Mouse (Mus musculus) embryonic facial prominence, embryonic 13.5 days (tissue): ENCODE results near the gene Clgn. TPM values are rescaled to one million over a fixed set of nuclear protein-coding genes. Genes with fewer than 3 reads are reported as not detected.
A peak's percentile ranks its signal among the peaks of the same experiment; 100 is the strongest.
"Not testable (repeated sequence)": the region's sequence is repeated elsewhere in the genome, so short reads cannot be mapped to it uniquely, and the experiment has no call there.

Source experiments
- ATAC-seq: fragments of 200-750 bp; cut with Nextera tagmentation; 2 replicates; pipeline ENCODE4 v1.8.0; 2017; ENCODE audit warnings: low read depth; ENCODE audit not compliant: insufficient number of reproducible peaks, insufficient read depth, low FRiP score, low TSS enrichment
- H3K27ac ChIP-seq: fragments of 300-500 bp; sonication (generic); 2 replicates; pipeline ENCODE4 v1.5.1; 2015; ENCODE audit warnings: moderate library complexity, mild to moderate bottlenecking, inconsistent platforms
- H3K27me3 ChIP-seq: fragments of 300-500 bp; sonication (generic); 2 replicates; pipeline ENCODE4 v1.6.1; 2015; ENCODE audit warnings: mild to moderate bottlenecking, inconsistent platforms
- H3K36me3 ChIP-seq: fragments of 300-500 bp; sonication (generic); 2 replicates; pipeline ENCODE4 v1.6.1; 2015; ENCODE audit warnings: mild to moderate bottlenecking, inconsistent platforms
- H3K4me1 ChIP-seq: fragments of 300-500 bp; sonication (generic); 2 replicates; pipeline ENCODE4 v1.6.1; 2015; ENCODE audit warnings: inconsistent platforms
- H3K4me2 ChIP-seq: fragments of 300-500 bp; sonication (generic); 2 replicates; pipeline ENCODE4 v1.6.1; 2015; ENCODE audit warnings: moderate library complexity, mild to moderate bottlenecking, inconsistent platforms
- H3K4me3 ChIP-seq: fragments of 300-500 bp; sonication (generic); 2 replicates; pipeline ENCODE4 v1.5.1; 2015; ENCODE audit warnings: mild to moderate bottlenecking, inconsistent platforms
- H3K9ac ChIP-seq: fragments of 300-500 bp; sonication (generic); 2 replicates; pipeline ENCODE4 v1.6.1; 2015; ENCODE audit warnings: mild to moderate bottlenecking, inconsistent platforms
- H3K9me3 ChIP-seq: fragments of 300-500 bp; sonication (generic); 2 replicates; pipeline ENCODE4 v1.6.1; 2016; ENCODE audit warnings: inconsistent platforms
- WGBS: fragments of 180-500 bp; shearing (Covaris S2); methylation state at CpG from one replicate; pipeline ENCODE4 v1.1.7; 2015; ENCODE audit warnings: mixed read lengths; 5-methylcytosine and 5-hydroxymethylcytosine counted together
- polyA plus RNA-seq: library from polyadenylated mRNA; unstranded; fragments of >200 nt; fragmentation: Nextera tagmentation; extraction: Ambion mirVana; gene quantifications from 2 replicates; pipeline ENCODE4 v1.2.1, GENCODE M21; 2015

Gene Clgn
- polyA plus RNA-seq, 1 experiment from 2014 or later, result 2.8 TPM

DNA sequence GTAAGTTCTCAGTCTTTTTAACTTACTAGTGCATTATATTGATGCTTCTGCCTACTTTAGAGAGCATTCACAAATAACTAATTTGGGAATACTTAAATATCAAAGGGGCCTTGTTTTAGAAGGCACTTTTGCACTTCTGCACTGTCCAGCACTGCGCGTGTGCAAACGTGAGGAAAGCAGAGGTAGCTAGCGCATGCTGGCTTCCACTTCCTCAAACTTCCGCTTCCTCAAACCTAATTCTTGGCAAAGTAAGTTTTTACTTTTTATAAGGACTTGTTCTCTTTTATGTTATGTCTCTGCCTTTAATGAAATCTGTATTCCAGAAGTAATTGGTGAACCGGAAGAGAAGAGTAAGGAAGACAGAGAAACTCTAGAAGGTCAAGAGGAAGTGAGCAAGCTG lies 35.5 kb downstream of the Clgn start:
- no peak overlapping the region for H3K4me2 ChIP-seq
- no peak overlapping the region for H3K4me3 ChIP-seq
- H3K4me1 ChIP-seq, result no peaks in the 10 kb centered on the region
- H3K27me3 ChIP-seq, result no peaks in the 10 kb centered on the region
- no peak for ATAC-seq
- 87% methylated on average over 6 of the region's 6 CpGs for WGBS
- H3K9me3 ChIP-seq, result no peaks in the 10 kb centered on the region
- H3K27ac ChIP-seq, result no peak overlapping the region
- no peak overlapping the region for H3K9ac ChIP-seq
- H3K36me3 ChIP-seq, result no peaks in the 10 kb centered on the region

DNA sequence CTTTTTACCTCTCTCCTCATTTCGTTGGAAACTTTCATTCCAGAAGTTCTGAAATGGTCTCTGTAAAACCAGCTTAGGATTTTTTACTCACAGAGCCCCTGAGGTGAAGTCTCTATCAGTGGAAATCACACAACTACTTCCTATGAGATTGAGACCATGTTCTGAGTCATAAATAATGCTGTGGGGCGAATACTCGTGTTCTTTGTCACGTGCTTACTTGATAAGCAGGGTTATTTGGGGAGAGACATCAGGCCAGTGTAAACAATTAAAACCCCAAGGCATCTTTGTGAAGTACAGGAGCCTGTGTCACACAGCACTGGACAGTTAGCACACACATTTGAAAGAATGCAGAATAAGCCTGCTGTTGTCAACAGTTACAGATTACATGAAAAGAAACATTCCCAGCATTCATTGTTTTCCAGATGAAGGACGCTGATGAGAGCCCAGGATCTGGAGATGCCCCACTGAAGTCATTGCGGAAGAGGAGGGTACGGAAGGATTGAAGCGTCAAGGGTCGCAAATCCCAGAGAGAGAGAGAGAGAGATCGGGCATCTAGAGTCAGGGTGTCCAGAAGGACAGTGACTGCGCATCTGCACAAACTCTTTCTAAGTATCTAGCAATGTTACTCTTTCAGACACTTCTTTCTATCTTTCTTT lies 36.6 kb downstream of the Clgn start:
- H3K27ac ChIP-seq, result no peak overlapping the region
- H3K9ac ChIP-seq, result no peak overlapping the region
- no peaks in the 10 kb centered on the region for H3K36me3 ChIP-seq
- no peak for ATAC-seq
- H3K27me3 ChIP-seq, result no peaks in the 10 kb centered on the region
- H3K9me3 ChIP-seq, result no peaks in the 10 kb centered on the region
- H3K4me2 ChIP-seq, result no peak overlapping the region
- 81% methylated on average over 11 of the region's 11 CpGs for WGBS
- no peaks in the 10 kb centered on the region for H3K4me1 ChIP-seq
- no peak overlapping the region for H3K4me3 ChIP-seq

DNA sequence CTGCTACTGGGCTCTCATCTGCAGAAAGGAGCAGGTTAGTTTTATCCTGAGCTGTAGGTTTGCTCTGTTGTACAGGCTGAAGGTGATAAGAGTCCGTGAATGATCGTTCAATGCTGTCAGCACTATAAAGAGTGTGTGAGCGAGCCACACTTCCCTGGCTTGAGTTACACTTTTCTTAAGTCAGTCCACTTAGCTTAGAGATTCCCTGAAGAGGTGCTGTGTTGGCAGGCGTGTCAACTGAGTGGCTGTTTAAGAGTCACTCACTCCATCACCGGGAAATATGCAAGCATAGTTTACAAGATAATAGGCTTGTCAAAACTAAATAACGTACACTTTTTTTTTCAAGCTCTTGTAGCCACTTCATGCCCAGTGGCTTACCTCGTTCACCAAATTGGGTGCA lies 37.3 kb downstream of the Clgn start:
- Histone ChIP-seq H3K4me2 (no peak overlapping the region), H3K4me3 (no peak overlapping the region), H3K9me3 (no peaks in the 10 kb centered on the region), H3K27me3 (no peaks in the 10 kb centered on the region), H3K4me1 (no peaks in the 10 kb centered on the region), H3K36me3 (no peaks in the 10 kb centered on the region), H3K27ac (no peak overlapping the region), H3K9ac (no peak overlapping the region)
- 71% methylated on average over 7 of the region's 7 CpGs for WGBS
- ATAC-seq, result no peak

DNA sequence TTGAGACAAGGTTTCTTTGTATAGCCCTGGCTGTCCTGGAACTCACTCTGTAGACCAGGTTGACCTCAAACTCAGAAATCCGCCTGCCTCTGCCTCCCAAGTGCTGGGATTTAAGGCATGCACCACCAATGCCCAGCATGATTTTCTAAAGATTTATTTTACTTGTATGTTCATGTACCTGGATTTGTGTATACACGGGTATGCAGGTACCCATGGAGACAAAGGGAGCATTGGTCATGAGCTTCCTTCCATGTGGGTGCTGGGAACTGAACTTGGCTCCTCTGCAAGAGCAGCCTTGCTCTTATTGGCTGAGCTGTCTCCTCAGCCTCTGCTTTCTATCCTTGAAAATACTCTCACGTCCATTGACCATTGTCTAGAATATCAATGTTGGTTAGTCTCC lies 39.0 kb downstream of the Clgn start:
- not testable (repeated sequence) for H3K9ac ChIP-seq, H3K4me1 ChIP-seq, H3K4me3 ChIP-seq, H3K27me3 ChIP-seq, H3K27ac ChIP-seq, ATAC-seq, H3K4me2 ChIP-seq, H3K9me3 ChIP-seq
- WGBS, result 91% methylated on average over 3 of the region's 3 CpGs
- H3K36me3 ChIP-seq, result peaks cover 11% of the 10 kb centered on the region

DNA sequence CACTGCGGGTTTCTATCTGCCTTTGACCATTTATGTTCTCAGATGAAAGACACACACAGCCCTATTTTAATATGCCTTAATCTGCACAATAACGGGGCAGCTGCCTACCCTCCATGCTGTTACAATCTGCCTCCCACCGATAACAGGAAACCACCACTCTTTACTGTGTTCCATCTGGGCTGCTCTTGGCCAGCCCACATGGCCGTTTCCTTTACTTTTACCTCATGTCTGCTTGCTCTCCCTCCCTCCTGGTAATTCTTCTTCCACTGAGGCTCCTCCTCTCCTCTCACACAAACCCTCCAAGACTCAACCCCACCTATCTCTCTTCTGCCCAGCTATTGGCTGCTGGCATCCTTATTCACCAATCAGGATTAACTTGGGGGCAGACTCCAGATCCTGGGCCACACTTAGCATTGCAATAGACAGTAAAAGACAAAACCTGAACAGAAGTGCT lies 39.4 kb downstream of the Clgn start:
- H3K4me1 ChIP-seq, result no peaks in the 10 kb centered on the region
- no peak for ATAC-seq
- peaks cover 16% of the 10 kb centered on the region for H3K36me3 ChIP-seq
- no peaks in the 10 kb centered on the region for H3K27me3 ChIP-seq
- H3K27ac ChIP-seq, result no peak overlapping the region
- no peaks in the 10 kb centered on the region for H3K9me3 ChIP-seq
- H3K4me2 ChIP-seq, result no peak overlapping the region
- 65% methylated on average over 4 of the region's 4 CpGs for WGBS
- H3K4me3 ChIP-seq, result no peak overlapping the region
- H3K9ac ChIP-seq, result no peak overlapping the region

DNA sequence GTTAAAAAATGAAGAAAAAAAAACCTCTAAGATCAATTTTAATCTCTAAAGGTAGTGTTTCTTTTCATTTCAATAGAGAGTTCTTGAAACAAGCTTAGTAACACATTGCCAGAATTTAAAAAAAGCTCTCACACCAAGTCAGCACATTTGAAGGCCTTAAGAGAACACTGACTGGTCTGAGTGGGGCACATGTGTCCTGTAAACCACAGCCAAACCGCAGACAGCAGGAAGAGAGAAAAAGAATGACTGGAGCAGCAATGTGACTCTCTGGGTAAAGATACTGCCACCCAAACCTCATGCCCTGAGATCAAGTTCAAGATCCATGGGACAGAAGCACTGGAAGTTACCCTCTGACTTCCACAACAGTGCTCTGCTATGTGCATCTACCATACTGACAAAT lies 47.4 kb downstream of the Clgn start:
- ATAC-seq, result no peak
- peaks cover 32% of the 10 kb centered on the region for H3K36me3 ChIP-seq
- no peaks in the 10 kb centered on the region for H3K9me3 ChIP-seq
- no peak overlapping the region for H3K27ac ChIP-seq
- H3K4me1 ChIP-seq, result peaks cover 11% of the 10 kb centered on the region
- H3K27me3 ChIP-seq, result no peaks in the 10 kb centered on the region
- no peak overlapping the region for H3K4me2 ChIP-seq
- H3K9ac ChIP-seq, result no peak overlapping the region
- WGBS, result 91% methylated on average over 1 of the region's 1 CpGs
- no peak overlapping the region for H3K4me3 ChIP-seq

DNA sequence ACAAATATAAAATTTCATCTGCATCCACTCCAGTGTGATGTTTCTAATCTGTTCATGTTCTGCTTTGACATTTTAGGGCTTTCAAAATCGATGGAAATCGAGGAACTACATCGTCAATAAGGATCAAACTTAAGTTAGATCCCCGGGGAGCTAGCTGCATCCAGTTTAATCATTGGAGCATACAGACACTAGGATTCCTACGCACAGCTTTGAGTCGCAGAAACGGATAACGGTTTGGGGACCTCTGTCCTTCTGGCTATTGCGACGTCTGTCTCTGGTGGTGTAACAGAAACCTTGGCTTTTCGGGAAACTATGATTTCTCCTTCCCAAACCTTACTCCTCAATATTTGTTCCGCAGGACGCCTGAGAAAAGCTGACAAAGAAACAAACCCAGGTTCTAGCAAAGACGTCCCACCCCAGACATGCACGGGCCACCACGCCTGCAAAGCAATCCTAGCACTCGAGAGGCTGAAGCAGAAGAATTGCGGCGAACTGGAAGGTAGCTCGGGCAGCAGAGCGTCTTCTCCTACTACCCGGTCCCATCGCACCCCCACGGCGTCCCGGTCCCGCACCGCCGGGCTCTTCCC lies 52.1 kb downstream of the Clgn start:
- H3K36me3 ChIP-seq, result peaks cover 10% of the 10 kb centered on the region
- peak overlapping the region; percentile 95 for H3K9ac ChIP-seq
- no peak for ATAC-seq
- no peaks in the 10 kb centered on the region for H3K27me3 ChIP-seq
- H3K4me2 ChIP-seq, result peak overlapping the region; percentile 67
- peak overlapping the region; percentile 83 for H3K4me3 ChIP-seq
- H3K9me3 ChIP-seq, result no peaks in the 10 kb centered on the region
- H3K27ac ChIP-seq, result peak overlapping the region; percentile 94
- WGBS, result 1% methylated on average over 29 of the region's 29 CpGs
- peaks cover 15% of the 10 kb centered on the region for H3K4me1 ChIP-seq

DNA sequence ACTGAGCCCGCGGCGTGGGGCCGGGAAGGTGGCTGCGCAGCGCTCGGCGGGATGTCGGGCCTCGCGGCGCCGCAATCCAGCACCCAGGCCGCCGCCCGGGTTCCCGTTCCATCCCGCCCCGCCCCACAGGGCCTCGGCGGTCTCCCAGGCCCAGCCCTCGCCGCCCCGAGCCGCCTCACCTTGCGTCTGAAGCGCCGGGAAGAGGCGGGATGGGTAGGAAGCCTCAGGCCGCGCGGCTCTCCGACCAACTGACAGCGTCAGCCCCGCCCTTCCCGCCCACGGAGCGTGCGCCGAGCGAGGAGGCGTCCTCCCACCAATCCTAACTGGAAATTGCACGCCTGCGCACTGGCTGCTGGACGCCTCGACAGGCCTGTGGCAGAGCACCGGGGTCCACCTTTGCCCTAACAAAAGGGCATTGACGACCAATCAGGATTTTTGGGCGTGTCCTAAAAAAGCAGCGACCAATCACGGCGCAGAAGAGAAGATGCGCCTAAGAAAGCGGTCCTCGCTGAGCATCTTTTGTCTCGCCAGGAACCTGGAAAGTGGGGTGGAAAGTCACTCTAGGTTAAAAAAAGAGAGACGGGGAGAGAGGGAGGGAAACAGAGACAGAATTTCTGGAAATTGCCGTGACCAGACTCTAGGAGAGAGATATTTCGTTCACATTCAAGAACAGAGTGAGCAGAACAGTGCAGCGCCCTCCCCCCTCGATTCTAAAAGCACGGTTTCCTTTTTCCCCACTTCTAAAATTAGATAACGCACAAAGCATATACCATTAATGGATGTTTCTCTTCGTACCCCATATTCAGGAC lies 52.8 kb downstream of the Clgn start:
- peak overlapping the region; percentile 95 for H3K9ac ChIP-seq
- no peaks in the 10 kb centered on the region for H3K27me3 ChIP-seq
- H3K4me2 ChIP-seq, result peak overlapping the region; percentile 67
- H3K9me3 ChIP-seq, result no peaks in the 10 kb centered on the region
- H3K27ac ChIP-seq, result peak overlapping the region; percentile 94
- peaks cover 5% of the 10 kb centered on the region; the same call in 1 of the 2 replicates for H3K36me3 ChIP-seq
- ATAC-seq, result peak; percentile 100
- H3K4me3 ChIP-seq, result peak overlapping the region; percentile 83
- WGBS, result 1% methylated on average over 64 of the region's 64 CpGs
- H3K4me1 ChIP-seq, result peaks cover 15% of the 10 kb centered on the region

DNA sequence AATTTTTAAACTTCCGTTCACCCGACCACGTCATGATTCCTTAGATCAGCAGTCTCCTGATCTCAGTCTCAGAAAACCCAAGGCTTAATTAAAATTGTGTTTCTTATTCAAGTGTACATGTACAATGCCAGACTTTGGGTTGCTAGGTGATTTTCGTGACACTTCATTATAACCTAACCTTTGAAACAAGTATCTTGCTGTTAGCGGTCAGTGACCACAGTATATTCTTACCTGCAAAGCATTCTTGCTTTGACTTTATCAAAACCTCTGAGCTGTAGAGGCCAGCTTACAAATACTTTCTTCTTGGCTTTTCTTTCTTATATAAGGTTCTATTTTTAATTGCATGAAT lies 53.4 kb downstream of the Clgn start:
- Histone ChIP-seq H3K4me2 (peak overlapping the region; percentile 67), H3K27ac (peak overlapping the region; percentile 94), H3K9ac (peak overlapping the region; percentile 68), H3K4me1 (peaks cover 15% of the 10 kb centered on the region), H3K9me3 (no peaks in the 10 kb centered on the region), H3K36me3 (no peaks in the 10 kb centered on the region; the same call in 1 of the 2 replicates), H3K27me3 (no peaks in the 10 kb centered on the region), H3K4me3 (peak overlapping the region; percentile 83)
- ATAC-seq, result no peak
- WGBS, result 28% methylated on average over 5 of the region's 5 CpGs

DNA sequence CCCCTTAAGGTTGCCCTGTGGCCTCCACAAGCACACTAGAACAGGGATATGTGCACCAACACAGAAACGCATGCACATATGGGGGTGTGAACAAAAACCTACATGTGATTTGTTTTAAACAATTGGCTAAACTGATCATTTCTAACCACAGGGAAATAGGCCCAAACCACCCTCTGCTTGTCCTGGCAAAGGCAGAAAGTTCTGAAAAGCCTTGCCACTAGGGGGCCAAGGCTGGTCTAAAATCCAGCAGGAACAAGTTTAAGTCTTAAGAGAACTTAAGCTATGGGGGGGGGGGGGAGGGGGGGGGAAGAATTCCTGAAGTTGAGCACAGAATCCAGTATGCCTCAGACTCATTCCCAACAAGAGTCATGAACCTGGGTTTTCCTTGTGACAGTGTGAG lies 60.3 kb downstream of the Clgn start:
- no peak for ATAC-seq
- no peak overlapping the region for H3K4me3 ChIP-seq
- 67% methylated on average over 1 of the region's 1 CpGs for WGBS

DNA sequence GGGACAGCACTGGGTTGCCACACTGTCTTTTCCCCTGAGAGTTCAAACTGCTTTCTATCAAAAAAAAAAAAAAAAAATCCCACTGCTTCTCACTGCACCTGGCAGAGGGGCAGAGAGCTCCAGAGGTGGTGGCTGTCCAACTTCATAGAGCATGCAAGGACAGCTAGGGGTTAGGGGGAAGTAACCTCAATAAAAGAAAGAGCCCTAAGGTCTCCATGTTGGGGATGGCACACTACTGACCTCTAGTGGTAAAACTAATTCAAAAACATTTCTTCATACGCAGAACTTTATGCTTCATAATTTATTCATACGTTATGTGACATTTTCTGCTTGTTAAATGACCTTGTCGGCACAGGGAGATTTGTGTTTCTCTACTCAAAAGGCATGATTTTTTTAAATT lies 61.4 kb downstream of the Clgn start:
- ATAC-seq, result no peak
- no peak overlapping the region for H3K27ac ChIP-seq
- no peaks in the 10 kb centered on the region for H3K4me1 ChIP-seq
- no peak overlapping the region for H3K4me3 ChIP-seq
- H3K27me3 ChIP-seq, result no peaks in the 10 kb centered on the region
- WGBS, result 17% methylated on average over 3 of the region's 3 CpGs
- no peak overlapping the region for H3K9ac ChIP-seq
- no peak overlapping the region for H3K4me2 ChIP-seq
- no peaks in the 10 kb centered on the region for H3K36me3 ChIP-seq
- H3K9me3 ChIP-seq, result no peaks in the 10 kb centered on the region

More for the DNA sequence above, 60.3 kb downstream of the Clgn start:
- Histone ChIP-seq H3K36me3 (no peaks in the 10 kb centered on the region), H3K9ac (no peak overlapping the region), H3K4me2 (no peak overlapping the region), H3K27ac (no peak overlapping the region), H3K4me1 (no peaks in the 10 kb centered on the region), H3K9me3 (no peaks in the 10 kb centered on the region), H3K27me3 (no peaks in the 10 kb centered on the region)

DNA sequence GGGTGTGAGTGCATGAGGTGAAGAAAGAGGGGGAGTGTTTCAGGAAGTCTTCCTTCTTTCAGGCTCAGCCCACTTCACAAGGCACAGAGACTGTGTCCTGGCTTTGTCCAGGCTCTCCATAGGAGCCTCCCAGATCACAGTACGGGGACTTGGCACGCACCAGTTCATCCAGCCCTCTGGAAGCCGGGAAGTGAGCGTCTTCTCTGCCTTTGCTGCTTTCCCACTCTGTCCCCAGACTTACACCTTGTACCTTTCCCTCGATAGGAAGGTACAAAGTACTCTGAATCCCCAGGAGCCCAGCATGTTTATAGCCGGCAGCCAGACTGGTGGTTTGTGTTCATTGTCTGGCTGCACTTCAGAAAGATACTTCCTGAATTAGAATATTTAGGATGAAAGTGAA lies 67.5 kb downstream of the Clgn start:
- H3K36me3 ChIP-seq, result no peaks in the 10 kb centered on the region
- no peaks in the 10 kb centered on the region for H3K4me1 ChIP-seq
- no peak overlapping the region for H3K4me3 ChIP-seq
- WGBS, result 57% methylated on average over 6 of the region's 6 CpGs
- no peaks in the 10 kb centered on the region for H3K27me3 ChIP-seq
- no peak overlapping the region for H3K9ac ChIP-seq
- H3K27ac ChIP-seq, result no peak overlapping the region
- no peak overlapping the region for H3K4me2 ChIP-seq
- H3K9me3 ChIP-seq, result no peaks in the 10 kb centered on the region
- no peak for ATAC-seq
